Mouse (Mus musculus) thymus, postnatal 4 days (tissue): ENCODE results near the gene Camsap2.

ENCODE experiments used
- DNase-seq: peaks from one replicate; pipeline ENCODE4 v3.0.0; 2021

Gene Camsap2

DNA sequence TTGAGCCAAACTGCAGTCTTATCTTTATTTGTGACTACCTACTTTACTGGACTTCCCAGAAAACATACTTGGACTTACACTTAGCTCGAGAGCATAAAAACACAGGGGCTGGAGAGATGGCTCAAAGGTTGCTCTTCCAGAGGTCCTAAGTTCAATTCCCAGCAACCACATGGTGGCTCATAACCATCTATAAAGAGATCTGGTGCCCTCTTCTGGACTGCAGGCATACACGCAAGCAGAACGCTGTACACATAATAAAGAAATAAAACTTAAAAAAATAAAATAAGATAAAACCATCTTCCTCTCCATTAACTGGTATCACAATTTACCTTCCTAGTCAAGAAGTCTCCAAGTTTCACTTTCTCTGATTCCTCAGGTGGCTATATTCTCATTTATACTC is 5.4 kb downstream of the Camsap2 start:
- no peak for DNase-seq

DNA sequence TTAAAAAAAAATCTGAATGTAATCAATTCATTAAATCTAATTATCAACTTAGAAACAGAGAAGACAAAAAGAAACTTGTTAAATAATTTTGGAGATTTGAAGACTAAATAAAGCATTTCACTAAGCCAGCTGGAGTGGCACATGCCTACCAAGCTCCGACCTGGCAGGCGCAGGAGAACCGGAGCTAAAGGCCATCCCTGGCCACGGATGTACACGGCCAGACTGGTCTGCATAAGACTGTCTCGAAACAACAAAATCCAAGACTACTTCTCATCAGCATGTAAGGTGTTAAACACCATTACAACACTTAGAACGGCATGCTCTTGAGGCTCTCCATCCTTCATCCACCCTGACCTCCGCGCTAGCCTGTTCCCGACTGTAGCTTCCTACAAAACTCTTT is 11.2 kb downstream of the Camsap2 start:
- no peak for DNase-seq

DNA sequence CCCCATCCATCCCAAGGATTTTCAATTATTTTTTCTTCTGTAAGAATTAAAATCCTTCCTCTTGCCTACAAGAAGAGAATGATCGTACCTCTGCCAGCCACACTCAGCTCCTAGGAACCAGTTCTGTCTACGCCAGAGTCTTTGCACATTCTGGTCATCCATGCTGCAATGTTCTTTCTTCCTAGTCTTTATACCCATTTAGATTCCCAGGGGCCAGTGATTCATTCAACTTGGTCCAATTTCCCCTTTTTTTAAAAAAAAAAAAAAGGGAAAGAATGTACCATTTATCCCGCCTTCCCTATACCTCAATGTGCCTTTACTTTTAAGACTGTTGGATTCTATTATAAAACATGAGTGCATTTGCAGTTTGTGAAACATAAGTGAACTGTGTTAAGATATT is 12.4 kb downstream of the Camsap2 start:
- no peak for DNase-seq

DNA sequence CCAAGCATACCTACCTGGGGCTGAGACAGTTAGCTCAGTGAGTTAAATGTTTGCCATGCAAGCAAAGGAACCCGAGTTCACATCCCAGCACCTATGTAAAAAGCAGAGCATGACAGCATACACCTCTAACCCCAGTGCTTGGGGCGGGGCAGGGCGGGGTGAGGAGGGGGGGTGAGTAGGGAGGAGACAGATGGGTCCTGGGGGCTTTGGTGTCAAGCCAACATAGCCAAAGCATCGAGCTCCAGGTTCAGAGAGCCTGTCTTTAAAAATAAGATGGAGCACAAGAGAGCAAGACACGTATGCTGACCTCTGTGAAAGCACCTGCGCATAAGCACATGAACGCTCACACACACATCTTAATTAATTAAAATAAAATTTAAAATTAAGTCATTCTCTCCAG is 12.8 kb downstream of the Camsap2 start:
- no peak for DNase-seq

DNA sequence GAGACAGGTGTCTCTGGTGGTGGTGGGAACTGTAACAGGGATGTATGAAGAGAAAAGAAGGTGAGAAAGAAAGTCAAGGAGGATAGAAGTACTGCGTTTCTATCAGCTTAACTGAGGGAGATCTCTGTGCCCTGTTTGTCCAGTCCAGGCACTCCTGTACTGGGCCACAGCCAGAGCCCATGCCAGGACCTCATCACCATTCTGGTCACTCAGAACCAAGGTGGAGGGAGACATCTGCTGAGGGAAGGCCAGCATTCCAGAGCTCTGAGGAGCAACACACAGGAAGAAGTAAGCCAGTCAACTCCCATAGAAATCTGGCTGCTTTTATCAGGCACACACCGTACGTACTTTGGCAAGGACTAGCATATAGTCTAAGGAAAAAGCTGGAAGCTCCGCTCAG is 14.1 kb downstream of the Camsap2 start:
- DNase-seq = no peak

DNA sequence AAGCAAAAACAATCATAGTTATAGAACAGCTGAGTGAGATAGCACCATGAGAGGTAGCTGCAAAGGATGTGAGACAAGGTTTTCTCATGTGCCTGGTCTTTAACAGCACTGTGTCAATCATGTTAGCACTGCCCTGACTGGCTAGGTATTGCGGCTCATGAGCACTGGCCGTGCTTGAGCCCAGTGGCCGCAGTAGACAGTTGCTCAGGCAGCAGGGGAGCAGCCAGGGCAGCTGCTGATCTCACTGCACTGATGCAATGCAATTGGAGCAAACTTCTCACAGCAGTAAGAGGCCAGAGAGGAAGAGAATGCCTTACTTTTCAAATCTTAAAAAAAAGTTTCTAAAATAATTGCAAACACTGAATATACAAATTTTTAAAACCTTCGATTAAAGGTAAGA is 16.5 kb downstream of the Camsap2 start:
- DNase-seq = no peak

DNA sequence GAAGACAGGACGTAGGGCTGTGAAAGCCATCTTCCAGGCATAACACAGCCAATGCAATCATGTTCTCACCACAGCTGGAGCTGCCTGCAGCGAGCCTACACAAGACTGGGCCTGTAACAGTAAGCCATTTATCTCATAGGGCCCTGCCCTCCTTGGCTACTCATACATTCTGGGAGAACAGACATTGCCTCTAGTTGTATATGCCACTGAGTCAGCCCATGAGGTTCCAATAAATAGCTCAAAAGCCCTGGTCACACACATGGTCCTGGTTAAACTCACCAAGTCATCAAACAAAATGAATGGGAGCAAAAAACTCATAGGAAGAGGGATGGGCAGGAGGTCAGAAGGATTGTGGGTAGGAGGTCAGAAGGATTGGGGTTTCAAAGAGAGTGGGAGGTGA is 17.3 kb downstream of the Camsap2 start:
- no peak for DNase-seq

DNA sequence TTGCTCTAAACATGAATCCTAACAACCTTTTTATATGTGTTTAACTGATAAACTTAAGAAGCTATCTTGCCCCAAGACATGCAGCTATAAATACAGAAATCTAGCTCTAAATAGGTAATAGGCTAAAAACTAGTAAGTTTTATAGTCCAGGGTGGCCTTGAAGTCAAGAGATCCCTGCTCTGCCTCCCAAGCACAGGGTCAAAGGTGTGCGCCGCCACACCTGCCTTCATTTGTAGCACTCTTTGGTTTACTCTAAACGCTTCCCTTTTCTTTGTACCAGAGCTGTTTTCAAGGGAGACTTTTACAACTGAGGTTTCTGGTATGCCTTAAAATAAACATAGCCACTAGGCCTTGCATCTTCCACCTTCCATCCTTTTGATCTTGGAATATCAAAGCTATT is 18.3 kb downstream of the Camsap2 start:
- no peak for DNase-seq

DNA sequence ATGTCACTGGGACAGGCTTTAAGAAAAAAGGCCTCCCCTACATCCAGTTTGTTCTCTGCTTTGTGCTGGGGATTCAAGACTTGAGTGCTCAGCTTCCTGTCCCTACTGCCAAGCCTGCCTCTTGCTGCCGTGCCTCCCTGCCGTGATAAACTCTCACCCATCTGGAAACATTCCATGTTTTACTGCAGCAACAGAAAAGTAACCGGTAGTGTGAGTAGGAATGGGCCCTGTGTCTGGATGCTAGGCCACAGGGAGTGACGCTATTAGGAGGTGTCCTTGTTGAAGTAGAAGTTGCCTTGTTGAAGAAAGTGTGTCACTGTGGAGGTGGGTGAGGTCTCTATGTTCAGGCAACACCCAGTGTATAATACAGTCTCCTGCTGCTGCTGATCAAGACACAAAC is 20.0 kb downstream of the Camsap2 start:
- DNase-seq = no peak

DNA sequence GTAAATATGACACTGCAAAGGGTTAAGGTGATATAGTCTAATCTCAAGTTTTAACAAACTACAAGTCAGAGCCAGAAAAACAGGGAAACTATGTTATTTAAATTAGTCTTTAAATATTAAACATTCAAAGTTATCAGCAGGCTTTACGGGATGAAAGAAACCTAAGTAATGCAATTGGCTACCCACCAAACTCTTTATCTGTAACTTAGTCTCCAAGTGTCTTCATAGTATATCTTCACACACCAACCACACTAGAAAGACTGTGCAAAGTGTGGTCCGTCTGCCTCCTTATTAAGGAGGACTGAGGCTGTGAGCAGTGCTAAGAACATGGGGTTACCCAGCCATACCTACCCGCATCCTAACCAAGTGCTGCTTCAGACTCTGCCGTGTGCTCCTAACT is 23.6 kb downstream of the Camsap2 start:
- DNase-seq = no peak

DNA sequence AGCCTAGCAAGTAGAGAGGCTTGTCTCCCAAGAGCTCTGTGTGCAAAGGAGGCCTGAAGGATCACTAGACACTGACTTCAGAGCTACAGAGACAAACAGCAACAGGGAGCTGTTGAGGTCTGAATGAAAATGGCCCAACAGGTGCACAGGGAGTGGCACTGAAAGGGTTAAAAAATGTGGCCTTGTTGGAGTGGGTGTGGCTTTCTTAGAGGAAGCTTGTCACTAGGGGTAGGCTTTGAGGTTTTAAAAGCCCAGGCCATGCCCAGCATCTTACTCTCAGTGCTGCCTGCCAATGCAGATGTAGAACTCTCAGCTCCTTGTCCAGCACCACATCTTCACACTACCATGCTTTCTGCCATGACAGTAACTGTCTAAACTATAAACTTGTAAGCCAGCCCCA is 29.6 kb downstream of the Camsap2 start:
- no peak for DNase-seq

DNA sequence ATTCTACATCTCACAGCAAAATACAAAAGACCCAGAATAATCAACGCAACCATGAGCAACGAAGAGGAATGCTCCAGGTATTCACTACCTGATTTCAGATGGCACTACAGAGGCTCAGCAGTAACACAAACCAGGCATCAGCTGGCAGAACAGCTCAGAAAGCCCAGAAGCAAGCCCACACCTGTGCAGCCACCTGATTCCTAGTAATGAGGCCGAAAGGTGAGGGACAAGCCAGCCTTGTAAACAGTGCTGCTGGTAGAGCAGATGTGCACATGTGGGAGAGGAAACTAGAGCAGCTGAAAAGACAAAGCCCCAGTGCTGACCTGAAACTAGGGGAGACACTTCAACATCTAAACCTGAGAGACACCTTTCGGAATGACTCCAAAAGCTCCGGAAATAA is 36.7 kb downstream of the Camsap2 start:
- DNase-seq = no peak

DNA sequence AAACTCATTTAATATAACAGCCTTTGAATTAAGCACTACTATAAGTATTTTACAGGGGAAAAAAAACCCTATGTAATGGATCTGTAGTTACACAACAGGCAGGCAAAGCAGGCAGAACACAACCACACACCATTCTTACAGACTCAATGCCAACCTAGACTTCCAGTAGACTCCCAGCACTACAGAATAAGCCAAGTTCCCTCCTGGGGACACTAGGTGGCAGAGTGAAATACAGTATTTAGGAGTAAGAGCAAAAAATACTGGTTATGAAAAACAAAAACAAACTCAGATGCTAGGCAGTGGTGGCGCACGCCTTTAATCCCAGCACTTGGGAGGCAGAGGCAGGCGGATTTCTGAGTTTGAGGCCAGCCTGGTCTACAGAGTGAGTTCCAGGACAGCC is 39.5 kb downstream of the Camsap2 start:
- DNase-seq = peak; percentile 49

DNA sequence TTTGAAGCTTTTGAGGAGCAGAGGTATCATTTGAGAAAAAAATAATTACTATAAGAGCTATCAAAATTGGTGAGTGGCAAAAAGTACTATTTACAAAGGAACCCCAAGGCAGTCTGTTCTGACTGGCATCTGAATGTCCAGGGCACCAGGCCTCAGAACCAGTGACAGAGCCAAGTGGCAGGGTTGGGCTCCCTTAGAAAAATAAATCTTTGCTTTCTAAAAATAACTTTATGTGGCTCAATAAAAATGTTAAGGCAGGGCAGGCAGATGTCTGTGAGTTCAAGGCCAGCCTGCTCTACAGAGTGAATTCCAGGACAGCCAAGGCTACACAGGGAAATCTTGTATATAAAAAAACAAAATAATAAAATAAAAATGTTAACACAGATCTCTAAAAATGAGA is 51.9 kb downstream of the Camsap2 start:
- DNase-seq = no peak

DNA sequence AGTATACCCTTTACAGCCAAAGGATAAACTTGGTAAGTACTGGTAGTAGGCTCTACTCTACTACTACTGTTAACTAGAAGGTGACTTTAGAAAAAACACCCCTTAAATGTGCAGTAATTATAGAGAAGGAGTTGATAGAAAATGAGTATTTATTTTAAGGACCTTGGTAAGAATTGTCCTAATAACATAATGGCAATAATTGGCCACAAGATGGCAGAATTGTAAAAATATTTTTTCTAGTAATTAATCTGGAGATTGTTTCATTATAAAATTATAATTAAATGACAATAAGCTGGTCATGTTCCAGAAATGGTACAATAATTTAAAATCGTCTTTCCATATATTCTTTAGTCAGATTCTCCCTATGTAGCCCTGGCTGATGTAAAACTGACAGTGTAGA is 56.1 kb downstream of the Camsap2 start:
- no peak for DNase-seq

DNA sequence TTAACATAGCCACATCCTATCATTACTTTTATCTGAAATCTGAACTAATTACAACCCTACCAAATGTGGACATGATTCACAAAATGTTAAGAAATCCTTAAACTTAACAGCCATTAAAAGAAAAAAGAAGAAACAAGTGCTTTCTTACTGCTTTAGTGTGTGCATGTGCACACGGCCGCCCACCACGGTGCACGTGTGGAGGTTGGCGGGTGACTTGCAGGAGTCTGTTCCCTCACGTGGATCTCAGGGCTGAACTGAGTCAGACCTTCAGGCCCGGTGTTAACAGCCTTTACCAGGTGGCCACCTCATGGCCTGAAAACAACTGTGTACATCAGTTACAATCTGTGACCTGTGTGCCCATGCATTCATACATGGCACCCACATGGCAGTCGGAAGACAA is 68.5 kb downstream of the Camsap2 start:
- DNase-seq = no peak

DNA sequence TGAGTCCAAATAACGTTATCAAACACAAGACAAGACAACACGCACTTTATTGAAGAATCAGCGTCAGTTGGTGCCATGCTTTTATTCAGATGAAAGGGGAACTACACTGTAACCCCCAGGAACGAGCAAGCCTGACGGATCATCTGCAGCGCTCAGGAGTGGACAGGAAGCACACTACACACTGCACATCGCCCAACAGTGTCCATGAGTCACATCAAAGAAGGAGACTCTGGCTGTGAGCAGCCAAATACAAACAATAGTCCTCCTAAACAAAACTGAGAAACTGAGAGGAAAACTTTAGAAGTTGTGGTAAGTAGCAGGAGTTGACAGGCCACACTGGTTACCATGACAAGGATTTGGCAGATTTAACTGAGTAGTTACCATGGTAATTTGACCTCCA is 77.7 kb downstream of the Camsap2 start:
- DNase-seq = no peak

DNA sequence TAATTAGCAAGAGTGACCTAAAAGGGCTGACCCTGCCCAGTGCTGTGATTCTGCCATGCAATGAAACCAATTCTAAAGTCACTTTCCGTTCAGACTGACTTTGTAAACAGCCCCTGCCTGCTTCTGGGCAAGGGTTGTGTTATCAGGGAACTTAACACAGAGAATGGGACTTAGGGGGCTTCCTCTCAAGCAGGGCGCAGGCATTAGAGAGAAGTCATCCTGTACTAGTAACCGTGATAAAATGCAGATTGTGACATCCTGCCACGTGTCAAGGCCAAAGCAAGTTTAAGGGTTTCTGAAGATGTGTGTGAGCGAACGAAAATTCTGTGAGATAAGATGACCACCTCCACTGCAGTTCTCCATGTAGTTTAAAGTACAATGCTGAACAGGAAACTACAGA is 79.8 kb downstream of the Camsap2 start:
- no peak for DNase-seq

DNA sequence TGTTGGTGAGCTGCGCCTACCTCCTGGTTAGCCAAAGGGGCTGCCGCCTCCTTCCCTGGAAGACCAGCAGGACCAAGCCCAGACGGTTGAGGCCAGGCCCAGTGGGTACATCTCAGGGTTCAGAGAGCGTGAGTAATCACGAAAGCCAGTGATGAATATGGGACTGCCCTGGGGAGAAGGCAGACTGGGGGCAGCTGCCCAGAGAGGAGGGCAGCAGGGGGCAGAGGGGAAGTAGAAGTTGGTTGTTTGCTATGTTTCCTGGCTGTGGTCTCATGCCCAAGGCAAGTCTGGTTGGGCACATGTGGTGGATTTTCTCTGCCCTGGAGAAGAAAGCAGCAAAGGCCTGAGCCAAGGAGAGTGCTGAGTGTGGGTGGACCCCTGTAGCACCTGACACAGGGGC is 82.5 kb downstream of the Camsap2 start:
- DNase-seq = no peak

DNA sequence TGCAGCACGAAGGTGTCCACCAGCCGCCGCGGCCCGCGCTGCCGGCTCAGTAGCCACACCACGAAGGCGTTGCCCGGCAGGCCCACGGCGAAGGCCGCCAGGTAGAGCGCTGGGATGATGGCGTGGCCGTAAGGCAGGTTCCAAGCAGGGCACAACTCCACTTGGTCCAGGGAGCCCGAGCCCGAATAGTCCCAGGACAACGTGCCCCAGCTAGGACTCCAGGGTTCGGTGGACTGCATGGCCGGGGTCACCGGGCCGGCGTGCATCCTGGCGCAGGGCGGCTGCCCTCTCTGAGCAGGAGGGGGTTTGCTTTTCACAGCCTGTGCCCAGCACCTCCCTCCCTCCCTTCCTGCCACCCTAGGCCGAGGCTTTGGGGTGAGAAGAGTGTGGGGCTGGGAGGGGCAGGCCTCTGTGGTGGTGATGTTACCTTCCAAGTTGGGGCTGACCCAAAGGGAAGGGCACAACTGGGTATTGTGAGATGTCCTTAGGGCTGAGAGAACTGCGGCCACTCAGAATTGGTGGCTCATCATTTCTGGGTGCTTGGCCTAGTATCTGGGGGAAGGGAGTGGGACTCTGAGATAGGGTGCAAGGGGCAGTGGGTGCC is 85.2 kb downstream of the Camsap2 start, which contains the start of gene Gpr25:
Gene Gpr25 (minus strand): TSS at position 239 of the 604 bp plus-strand sequence.
- peak; percentile 32 for DNase-seq

DNA sequence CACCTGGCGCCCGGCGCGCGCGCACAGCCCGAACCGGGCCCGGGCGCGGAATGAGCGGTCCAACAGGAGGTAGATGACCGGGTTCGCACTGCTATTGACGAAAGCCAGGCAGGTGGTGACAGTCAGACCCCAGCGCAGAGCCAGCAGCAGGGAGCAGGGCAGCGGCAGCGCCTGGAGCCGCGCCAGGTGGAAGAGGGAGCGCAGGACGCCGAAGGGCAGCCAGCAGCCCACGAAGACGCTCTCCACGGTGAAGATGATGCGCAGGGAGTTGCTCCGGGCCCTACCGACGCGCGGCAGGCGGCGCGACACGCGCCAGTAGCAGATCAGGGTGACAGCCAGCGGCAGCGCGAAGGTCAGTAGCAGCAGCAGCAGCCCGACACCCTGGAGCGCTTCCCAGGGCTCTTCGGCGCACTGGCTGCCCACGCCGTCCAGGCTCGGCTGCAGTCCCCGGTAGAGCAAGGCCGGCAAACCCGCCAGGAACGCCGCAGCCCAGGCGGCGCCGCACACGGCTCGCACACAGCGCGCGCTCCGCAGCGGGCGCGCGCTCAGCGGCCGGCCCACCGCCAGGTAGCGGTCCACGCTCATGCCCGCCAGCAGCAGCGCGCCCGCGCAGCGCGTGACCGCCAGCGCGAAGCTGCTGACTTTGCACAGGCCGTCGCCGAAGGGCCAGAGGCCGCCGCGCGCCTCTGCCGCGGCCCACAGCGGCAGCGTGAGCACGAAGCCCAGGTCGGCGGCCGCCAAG is 85.8 kb downstream of the Camsap2 start:
- DNase-seq = peak; percentile 67

DNA sequence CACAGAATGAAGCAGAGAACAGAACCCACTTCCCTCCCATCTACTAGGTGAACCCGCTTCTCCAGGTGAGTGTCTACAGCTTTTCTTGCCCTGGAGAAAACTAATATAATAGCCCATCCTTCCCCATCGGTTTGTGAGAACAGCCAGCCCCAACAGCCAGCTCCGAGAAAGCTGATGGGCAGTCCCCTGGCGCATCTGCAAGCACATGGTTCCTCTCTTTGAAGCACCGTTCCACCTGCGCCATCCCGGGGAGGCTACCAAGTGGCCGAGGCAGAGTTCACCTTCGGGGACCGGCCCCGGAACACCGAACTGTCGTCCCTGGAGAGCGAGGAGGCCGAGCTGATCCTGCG is 86.4 kb downstream of the Camsap2 start:
- peak; percentile 42 for DNase-seq

DNA sequence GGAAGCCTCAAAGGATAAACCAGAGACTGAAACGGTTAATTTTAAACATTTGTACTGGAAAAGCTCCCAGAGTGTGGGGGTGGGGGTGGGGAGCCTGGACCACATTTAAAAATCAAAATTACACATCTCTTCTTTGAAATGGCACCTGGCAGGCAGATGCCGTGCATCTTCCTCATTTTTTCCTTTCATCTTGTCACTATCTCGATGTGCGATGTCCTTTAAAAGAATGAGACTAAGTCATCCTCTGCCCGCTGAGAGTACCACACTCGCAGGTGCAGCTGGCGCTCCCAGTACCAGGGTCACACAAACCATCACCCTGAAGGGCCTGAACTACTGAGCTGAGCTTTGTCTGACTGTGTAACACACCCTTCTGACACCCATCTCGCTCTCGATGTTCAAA is 87.4 kb downstream of the Camsap2 start:
- DNase-seq = peak; percentile 55

DNA sequence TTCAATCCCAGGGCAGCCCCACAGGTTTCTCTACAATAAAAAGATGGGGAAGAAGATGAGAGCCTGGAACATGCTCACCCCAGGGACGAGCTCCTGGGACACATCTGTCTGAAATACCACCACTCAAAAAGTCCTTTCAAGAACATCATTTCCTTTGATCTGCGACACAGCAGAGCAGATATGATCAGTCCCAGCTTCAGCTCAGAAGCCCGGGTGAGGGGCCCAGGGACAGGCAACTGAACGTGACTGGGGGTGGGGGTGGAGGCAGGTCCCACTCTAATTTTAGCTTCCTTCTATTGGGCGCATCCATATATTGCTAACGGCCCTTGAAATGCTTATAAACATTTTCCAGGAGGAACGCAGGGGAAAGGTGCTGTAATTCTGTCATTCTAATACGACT is 90.2 kb downstream of the Camsap2 start:
- DNase-seq = peak; percentile 59

DNA sequence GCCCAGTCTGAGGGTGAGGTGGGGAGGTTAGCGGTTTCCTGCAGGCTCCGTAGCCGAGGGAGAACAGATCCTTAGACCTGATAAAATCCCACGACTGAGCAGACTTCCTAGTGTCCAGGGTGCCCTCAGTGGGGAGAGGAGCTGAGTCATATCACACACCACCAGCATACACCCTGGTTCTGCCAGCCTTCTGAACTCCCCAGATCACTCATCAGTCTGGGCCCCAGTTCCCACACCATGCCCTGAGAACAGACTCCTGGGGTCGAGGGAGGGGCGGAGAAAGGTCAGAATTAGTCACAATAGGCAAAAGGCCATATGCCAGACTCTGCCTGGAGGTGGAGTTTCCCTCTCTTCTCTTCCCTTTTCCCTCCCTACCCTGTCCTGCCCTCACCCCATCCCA is 90.7 kb downstream of the Camsap2 start:
- peak; percentile 30 for DNase-seq
